Mouse (Mus musculus): ENCODE measurements around the gene Hdac9. TPM values are rescaled to one million over a fixed set of nuclear protein-coding genes. Genes with fewer than 3 reads are reported as not detected.

Hdac9 gene
- polyA plus RNA-seq (2012; rRNA removed) = 1.1 and 1.3 TPM in 2 replicates

DNA sequence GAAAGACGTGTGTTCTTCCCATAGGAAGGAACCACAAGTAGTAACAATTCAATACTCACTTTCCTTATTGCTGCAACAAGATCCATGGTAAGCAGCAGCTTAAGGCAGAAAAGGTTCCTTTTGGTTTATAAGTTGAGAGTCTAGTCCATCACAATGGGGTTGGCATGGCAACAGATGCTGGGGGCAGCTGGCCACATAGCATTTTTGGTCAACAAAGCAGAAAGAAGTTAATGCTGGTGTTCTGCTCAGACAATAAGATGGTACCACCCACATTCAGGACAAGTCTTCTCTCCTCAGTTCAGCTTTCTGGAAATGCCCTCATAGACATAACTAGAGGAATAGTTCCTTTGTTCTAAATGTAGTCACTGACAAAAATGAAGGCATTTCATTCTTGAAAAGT, at the start of gene Hdac9:
Gene Hdac9 (minus strand): TSS at position 101 of the 400 bp plus-strand sequence.
- H3K36me3 ChIP-seq (ENCODE audit: control insufficient read depth, insufficient read depth, low read length) = no peaks in the 10 kb centered on the region
- no peak for DNase-seq
- 46% methylated on average over 1 of the region's 1 CpGs for WGBS

DNA sequence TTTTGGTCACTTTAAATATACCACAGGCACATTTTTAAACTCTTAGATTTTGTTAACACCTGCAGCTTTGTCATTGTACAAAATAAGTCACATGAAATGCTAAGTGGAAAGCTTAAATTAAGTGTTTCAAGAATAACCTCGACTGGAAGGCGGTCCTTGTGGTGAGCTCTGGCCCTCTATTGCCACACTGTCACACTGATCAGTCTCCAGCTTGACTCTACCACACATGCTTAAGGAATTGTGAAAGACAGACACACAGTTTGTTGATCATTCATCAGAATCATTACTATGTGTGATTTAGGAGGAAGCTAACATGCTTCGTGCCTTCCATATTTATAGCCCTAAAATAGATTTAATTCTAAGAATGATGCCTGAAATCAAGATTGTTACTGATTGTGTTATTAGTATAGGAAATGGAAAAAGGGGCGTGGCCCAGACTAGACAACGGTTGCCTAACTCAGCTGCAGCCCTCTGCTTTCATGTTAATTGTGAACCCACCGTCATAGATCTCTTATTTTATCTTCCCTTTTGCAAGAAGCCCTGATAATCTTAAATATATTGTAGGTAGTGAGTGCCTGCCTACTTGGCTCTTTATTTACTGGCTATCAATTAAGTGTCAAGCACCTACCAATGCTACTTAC, 32.3 kb upstream of the Hdac9 start:
- Histone ChIP-seq H3K36me3 (ENCODE audit: control insufficient read depth, insufficient read depth, low read length) (no peaks in the 10 kb centered on the region), H3K27me3 (replicated peaks; ENCODE audit: control insufficient read depth, insufficient read depth, low read length) (no peaks in the 10 kb centered on the region), H3K27ac (ENCODE audit: insufficient read depth, low read depth, low read length) (no peak overlapping the region), H3K4me1 (ENCODE audit: control insufficient read depth, insufficient read depth, low read length) (no peaks in the 10 kb centered on the region), H3K4me3 (ENCODE audit: insufficient read depth, low read depth, low read length) (no peak overlapping the region)
- no peak for DNase-seq
- WGBS = 81% methylated on average over 6 of the region's 6 CpGs
- TF ChIP-seq CTCF (conservative IDR thresholded peaks at IDR 0.05; ENCODE audit: insufficient read depth, insufficient read length, low read depth, low read length) (no peak), POLR2A (IDR thresholded peaks at IDR 0.05; ENCODE audit: low read depth, low read length) (no peak)

More for the DNA sequence above, at the start of gene Hdac9:
- Histone ChIP-seq H3K27ac (ENCODE audit: insufficient read depth, low read depth, low read length) (no peak within 1 kb of the TSS), H3K27me3 (replicated peaks; ENCODE audit: control insufficient read depth, insufficient read depth, low read length) (no peaks in the 10 kb centered on the region), H3K4me3 (ENCODE audit: insufficient read depth, low read depth, low read length) (no peak within 1 kb of the TSS), H3K4me1 (ENCODE audit: control insufficient read depth, insufficient read depth, low read length) (no peaks in the 10 kb centered on the region)
- TF ChIP-seq POLR2A (IDR thresholded peaks at IDR 0.05; ENCODE audit: low read depth, low read length) (no peak), CTCF (conservative IDR thresholded peaks at IDR 0.05; ENCODE audit: insufficient read depth, insufficient read length, low read depth, low read length) (no peak)

GRCm38 (mm10) chr12:34937918-34938317, 21.0 kb upstream of the Hdac9 start:
- TF ChIP-seq CTCF (conservative IDR thresholded peaks at IDR 0.05; ENCODE audit: insufficient read depth, insufficient read length, low read depth, low read length) (no peak), POLR2A (IDR thresholded peaks at IDR 0.05; ENCODE audit: low read depth, low read length) (no peak)
- Histone ChIP-seq H3K27me3 (replicated peaks; ENCODE audit: control insufficient read depth, insufficient read depth, low read length) (no peaks in the 10 kb centered on the region), H3K36me3 (ENCODE audit: control insufficient read depth, insufficient read depth, low read length) (no peaks in the 10 kb centered on the region), H3K27ac (ENCODE audit: insufficient read depth, low read depth, low read length) (no peak overlapping the region), H3K4me3 (ENCODE audit: insufficient read depth, low read depth, low read length) (no peak overlapping the region), H3K4me1 (ENCODE audit: control insufficient read depth, insufficient read depth, low read length) (no peaks in the 10 kb centered on the region)
- peak; percentile 17 for DNase-seq
- WGBS = 95% methylated on average over 1 of the region's 1 CpGs

GRCm38 (mm10) chr12:34908008-34908407, 8.9 kb downstream of the Hdac9 start:
- Histone ChIP-seq H3K36me3 (ENCODE audit: control insufficient read depth, insufficient read depth, low read length) (no peaks in the 10 kb centered on the region), H3K27ac (ENCODE audit: insufficient read depth, low read depth, low read length) (no peak overlapping the region), H3K4me3 (ENCODE audit: insufficient read depth, low read depth, low read length) (no peak overlapping the region), H3K27me3 (replicated peaks; ENCODE audit: control insufficient read depth, insufficient read depth, low read length) (peaks cover 2% of the 10 kb centered on the region; the same call in 1 of the 2 replicates), H3K4me1 (ENCODE audit: control insufficient read depth, insufficient read depth, low read length) (no peaks in the 10 kb centered on the region)
- DNase-seq = no peak
- TF ChIP-seq CTCF (conservative IDR thresholded peaks at IDR 0.05; ENCODE audit: insufficient read depth, insufficient read length, low read depth, low read length) (no peak), POLR2A (IDR thresholded peaks at IDR 0.05; ENCODE audit: low read depth, low read length) (no peak)
- WGBS = 76% methylated on average over 2 of the region's 2 CpGs

GRCm38 (mm10) chr12:34907506-34907850, 9.4 kb downstream of the Hdac9 start:
- DNase-seq = no peak
- WGBS = 6% methylated on average over 10 of the region's 10 CpGs
- Histone ChIP-seq H3K4me3 (ENCODE audit: insufficient read depth, low read depth, low read length) (peak overlapping the region; percentile 59), H3K27ac (ENCODE audit: insufficient read depth, low read depth, low read length) (no peak overlapping the region), H3K4me1 (ENCODE audit: control insufficient read depth, insufficient read depth, low read length) (no peaks in the 10 kb centered on the region), H3K27me3 (replicated peaks; ENCODE audit: control insufficient read depth, insufficient read depth, low read length) (peaks cover 2% of the 10 kb centered on the region; the same call in 1 of the 2 replicates), H3K36me3 (ENCODE audit: control insufficient read depth, insufficient read depth, low read length) (no peaks in the 10 kb centered on the region)
- TF ChIP-seq CTCF (conservative IDR thresholded peaks at IDR 0.05; ENCODE audit: insufficient read depth, insufficient read length, low read depth, low read length) = no peak
- no peak for TF ChIP-seq POLR2A (IDR thresholded peaks at IDR 0.05; ENCODE audit: low read depth, low read length)

DNA sequence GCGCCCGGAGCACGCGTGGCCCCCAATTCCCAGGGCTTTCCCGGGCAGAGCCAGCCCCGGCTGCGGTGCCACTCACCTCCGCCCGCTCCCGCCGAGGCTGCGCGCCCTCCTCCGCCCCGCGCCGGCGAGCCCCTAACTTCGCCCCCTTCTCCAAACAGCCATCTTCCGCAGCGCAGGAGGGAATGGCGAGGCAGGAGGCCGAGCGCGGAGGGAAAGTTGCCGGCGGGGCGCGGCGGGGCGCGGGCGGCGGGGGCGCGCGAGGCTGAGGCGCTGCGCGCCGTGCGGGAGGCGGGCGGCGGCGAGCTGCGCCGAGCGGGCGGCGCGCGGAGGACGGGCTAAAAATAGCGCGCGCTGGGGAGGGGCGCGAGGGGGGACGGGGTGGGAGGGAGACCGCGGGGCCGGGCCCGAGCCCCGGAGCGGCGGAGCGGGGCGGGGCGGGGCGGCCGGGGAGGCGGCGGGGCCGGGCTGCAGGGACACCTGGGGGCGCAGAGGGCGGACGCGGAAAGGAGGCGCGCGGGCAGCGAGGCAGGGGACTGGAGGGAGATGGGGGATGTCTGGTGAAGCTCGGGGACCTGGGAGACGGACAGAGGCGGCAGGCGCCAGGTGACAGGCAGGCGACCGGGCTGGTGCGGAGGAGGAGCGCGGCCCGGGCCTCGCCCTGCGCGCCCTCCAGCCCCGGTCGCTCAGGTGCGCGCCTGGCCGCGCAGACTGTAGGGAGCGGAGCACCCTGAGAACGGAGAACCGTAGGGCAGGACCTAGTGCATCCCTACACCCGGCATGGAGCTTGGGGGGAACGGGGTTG, 10.0 kb downstream of the Hdac9 start:
- Histone ChIP-seq H3K4me3 (ENCODE audit: insufficient read depth, low read depth, low read length) (peak overlapping the region; percentile 59), H3K36me3 (ENCODE audit: control insufficient read depth, insufficient read depth, low read length) (no peaks in the 10 kb centered on the region), H3K4me1 (ENCODE audit: control insufficient read depth, insufficient read depth, low read length) (no peaks in the 10 kb centered on the region), H3K27me3 (replicated peaks; ENCODE audit: control insufficient read depth, insufficient read depth, low read length) (peaks cover 2% of the 10 kb centered on the region; the same call in 1 of the 2 replicates), H3K27ac (ENCODE audit: insufficient read depth, low read depth, low read length) (no peak overlapping the region)
- no peak for DNase-seq
- TF ChIP-seq POLR2A (IDR thresholded peaks at IDR 0.05; ENCODE audit: low read depth, low read length) (no peak), CTCF (conservative IDR thresholded peaks at IDR 0.05; ENCODE audit: insufficient read depth, insufficient read length, low read depth, low read length) (no peak)
- 1% methylated on average over 104 of the region's 107 CpGs for WGBS

- WGBS = 3% methylated on average over 10 of the region's 10 CpGs
- no peak overlapping the region for H3K27ac ChIP-seq (ENCODE audit: insufficient read depth, low read depth, low read length)
- DNase-seq = no peak
- peak overlapping the region; percentile 59 for H3K4me3 ChIP-seq (ENCODE audit: insufficient read depth, low read depth, low read length)
- TF ChIP-seq POLR2A (IDR thresholded peaks at IDR 0.05; ENCODE audit: low read depth, low read length) (no peak), CTCF (conservative IDR thresholded peaks at IDR 0.05; ENCODE audit: insufficient read depth, insufficient read length, low read depth, low read length) (no peak)
- no peaks in the 10 kb centered on the region for H3K36me3 ChIP-seq (ENCODE audit: control insufficient read depth, insufficient read depth, low read length)
- H3K4me1 ChIP-seq (ENCODE audit: control insufficient read depth, insufficient read depth, low read length) = no peaks in the 10 kb centered on the region
- H3K27me3 ChIP-seq (replicated peaks; ENCODE audit: control insufficient read depth, insufficient read depth, low read length) = peaks cover 2% of the 10 kb centered on the region; the same call in 1 of the 2 replicates
Measured at GRCm38 (mm10) chr12:34906376-34906703, 10.6 kb downstream of the Hdac9 start.
